Mouse (Mus musculus): Measurements from ENCODE around the gene Gcm1. TPM values are rescaled to one million over a fixed set of nuclear protein-coding genes. Genes with fewer than 3 reads are reported as not detected.

Gene Gcm1
- polyA plus RNA-seq (2014; fragmentation: Illumina TruSeq; extraction: RNeasy Lipid Tissue Mini Kit (QIAGEN cat#74804); ENCODE audit: low replicate concordance), result not detected

DNA sequence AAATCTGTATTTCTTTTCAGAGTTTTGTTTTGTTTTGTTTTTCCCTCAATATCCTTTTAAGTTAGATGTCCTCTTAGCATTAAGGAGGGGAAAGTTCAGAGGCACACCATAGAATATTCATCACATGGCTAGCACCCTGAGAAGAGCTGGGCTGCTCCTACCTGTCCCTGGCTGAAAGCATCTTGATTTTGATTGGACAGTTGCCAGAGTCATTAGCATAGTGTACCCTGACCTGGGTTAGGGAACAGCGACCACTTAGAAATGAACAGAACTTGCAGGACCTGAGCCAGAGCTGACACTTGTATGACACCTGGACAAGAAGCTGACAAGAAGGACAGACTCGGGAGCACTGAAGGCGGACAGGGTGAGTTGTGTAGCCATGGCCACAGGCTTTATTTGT, at the start of gene Gcm1:
Gene Gcm1 (plus strand): TSS at position 248 of the 400 bp plus-strand sequence.

DNA sequence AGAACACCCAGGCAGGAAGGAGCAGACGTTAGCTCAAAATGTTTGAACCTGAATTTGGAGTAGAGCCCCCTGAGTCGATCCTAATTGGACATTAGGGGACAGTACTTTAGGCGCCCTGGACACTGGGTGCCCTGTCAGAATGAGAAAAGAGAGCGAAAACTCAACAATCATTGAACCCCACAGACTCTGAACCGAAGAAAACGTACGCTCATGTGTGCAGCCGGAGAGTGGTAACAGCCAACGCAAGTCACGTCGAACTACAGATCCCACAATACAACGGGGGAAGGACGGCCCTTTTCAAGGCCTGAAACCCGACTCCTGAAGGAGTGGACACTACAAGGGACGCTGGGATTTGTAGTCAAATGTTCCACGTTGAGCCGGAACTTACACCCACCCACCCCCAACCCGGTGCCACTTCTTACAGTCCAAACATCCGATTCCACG, 57.1 kb downstream of the Gcm1 start, which contains the start of the genes Fbxo9 and Ick:
Gene Fbxo9 (minus strand): TSS at position 270 of the 444 bp plus-strand sequence.
Gene Ick (plus strand): TSS at position 397 of the 444 bp plus-strand sequence.

Other genes with a start within 250 kb of the Gcm1 start
- gene Elovl5, start 134.6 kb upstream of the Gcm1 start, polyA plus RNA-seq (2014; fragmentation: Illumina TruSeq; extraction: RNeasy Lipid Tissue Mini Kit (QIAGEN cat#74804); ENCODE audit: low replicate concordance), result 48.3 TPM
- gene Fbxo9, start 57.1 kb downstream of the Gcm1 start, polyA plus RNA-seq (2014; fragmentation: Illumina TruSeq; extraction: RNeasy Lipid Tissue Mini Kit (QIAGEN cat#74804); ENCODE audit: low replicate concordance), result 38.9 TPM
- gene Ick, start 57.3 kb downstream of the Gcm1 start, polyA plus RNA-seq (2014; fragmentation: Illumina TruSeq; extraction: RNeasy Lipid Tissue Mini Kit (QIAGEN cat#74804); ENCODE audit: low replicate concordance), result 40.0 TPM
- 117 TPM for gene Gsta4, start 130.8 kb downstream of the Gcm1 start, polyA plus RNA-seq (2014; fragmentation: Illumina TruSeq; extraction: RNeasy Lipid Tissue Mini Kit (QIAGEN cat#74804); ENCODE audit: low replicate concordance)
- gene Gsta1, start 178.7 kb downstream of the Gcm1 start, polyA plus RNA-seq (2014; fragmentation: Illumina TruSeq; extraction: RNeasy Lipid Tissue Mini Kit (QIAGEN cat#74804); ENCODE audit: low replicate concordance), result 3,308 TPM
- 238 TPM for gene Gm3776, start 205.2 kb downstream of the Gcm1 start, polyA plus RNA-seq (2014; fragmentation: Illumina TruSeq; extraction: RNeasy Lipid Tissue Mini Kit (QIAGEN cat#74804); ENCODE audit: low replicate concordance)
- gene Gm10639, start 238.0 kb downstream of the Gcm1 start, polyA plus RNA-seq (2014; fragmentation: Illumina TruSeq; extraction: RNeasy Lipid Tissue Mini Kit (QIAGEN cat#74804); ENCODE audit: low replicate concordance), result 2.2 TPM

Data from small intestine, adult 10 weeks (tissue).